Mouse (Mus musculus) adrenal gland, postnatal 4 days (tissue): ENCODE results near the gene Grk2. TPM values are rescaled to one million over a fixed set of nuclear protein-coding genes. Genes with fewer than 3 reads are reported as not detected.
"Not testable (repeated sequence)": the region's sequence is repeated elsewhere in the genome, so short reads cannot be mapped to it uniquely, and the experiment has no call there.

Source experiments
- DNase-seq, 2 experiments: peaks; one replicate each; pipeline ENCODE4 v3.0.0; 2021 to 2022; ENCODE audit warnings: low spot score in 2 of 2, mixed read lengths in 2 of 2
- total RNA-seq, 2 experiments: library from RNA; stranded (reverse); gene quantifications; 2 replicates each; pipeline ENCODE4 v1.2.3; 2021

The Grk2 gene
- total RNA-seq, 2 experiments from 2014 or later = 54.6 to 57.8 TPM

DNA sequence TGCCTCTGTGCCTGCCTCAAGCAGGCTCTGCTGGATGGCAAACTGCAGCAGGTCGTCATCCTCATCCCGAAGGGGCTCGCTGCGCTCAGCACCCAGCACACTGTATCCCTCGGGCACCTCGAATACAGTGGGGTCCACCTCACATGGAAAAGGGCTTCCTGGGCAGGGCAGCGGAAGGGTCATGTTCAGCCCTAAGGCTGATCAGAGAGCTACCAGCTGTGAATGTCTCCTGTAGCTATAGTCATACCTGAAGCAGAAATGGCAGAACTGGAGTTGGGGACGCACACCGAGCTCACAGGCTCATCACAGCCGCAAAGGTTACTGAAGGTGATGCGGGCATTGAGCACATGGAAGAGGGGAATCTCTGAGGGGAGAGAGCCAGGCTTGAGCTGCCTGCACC is 35.0 kb downstream of the Grk2 start:
- DNase-seq = no peak

DNA sequence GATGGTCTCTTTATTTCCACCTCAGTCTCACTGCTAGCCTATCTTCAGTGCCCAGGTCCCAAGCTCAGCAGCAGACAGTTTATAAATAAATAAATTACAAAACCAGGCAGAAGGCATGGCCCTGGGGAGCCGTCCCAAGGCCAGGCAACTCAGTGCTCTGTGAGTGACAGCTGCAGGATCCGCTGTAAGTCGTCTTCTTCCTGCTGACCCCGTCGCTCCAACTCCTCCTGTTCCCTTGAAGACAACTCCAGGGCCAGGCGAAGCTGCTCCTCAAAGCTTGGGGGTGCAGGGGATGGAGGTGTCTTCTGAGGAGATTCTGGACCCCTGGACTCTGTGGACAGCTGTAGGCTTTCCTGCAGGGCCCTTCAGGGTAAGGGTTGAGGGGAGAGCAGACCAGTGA is 35.8 kb downstream of the Grk2 start:
- no peak for DNase-seq

DNA sequence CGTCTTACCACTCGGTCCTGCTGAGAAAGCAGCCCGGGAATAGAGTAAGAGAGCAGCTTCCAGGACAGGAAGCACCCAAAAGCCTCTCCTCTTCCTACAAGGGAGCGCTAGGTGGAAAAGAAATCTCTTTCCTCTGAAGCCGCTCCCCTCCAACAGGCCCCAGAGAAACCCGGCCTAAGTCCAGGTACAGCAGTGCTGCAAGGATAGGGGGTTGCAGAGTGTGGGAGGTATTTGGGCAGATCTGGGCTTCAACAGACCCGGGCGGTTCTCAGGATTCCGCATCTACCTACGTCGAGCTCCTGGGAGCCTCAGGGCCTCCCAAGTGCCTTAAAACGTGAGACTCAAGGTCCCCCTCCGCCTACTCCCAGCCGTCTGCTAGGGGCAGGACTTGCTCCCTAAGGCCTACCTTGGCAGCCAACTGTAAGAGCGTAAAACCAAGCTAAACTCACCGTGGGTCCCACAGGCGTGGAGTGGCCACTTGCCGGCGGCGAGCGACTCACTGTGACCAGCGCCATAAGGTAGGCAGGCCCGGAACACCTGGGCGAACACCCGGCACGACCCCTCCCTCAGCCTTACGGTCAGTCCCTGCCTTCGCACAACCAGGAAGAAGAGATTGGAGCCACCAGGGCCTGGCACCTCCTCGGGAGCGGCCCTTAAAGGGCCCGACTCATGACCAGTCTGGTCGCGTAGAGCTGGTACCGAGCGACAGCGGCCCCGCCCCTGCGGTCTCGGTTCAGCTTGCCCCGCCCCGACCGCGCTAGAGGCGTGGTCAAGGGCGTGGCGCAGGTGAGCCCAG is 37.3 kb downstream of the Grk2 start, which contains the start of gene Ssh3:
Gene Ssh3, minus strand, starts transcription at position 615 of the 796 bp plus-strand sequence.
- peak; percentile 39 to 40 for DNase-seq

DNA sequence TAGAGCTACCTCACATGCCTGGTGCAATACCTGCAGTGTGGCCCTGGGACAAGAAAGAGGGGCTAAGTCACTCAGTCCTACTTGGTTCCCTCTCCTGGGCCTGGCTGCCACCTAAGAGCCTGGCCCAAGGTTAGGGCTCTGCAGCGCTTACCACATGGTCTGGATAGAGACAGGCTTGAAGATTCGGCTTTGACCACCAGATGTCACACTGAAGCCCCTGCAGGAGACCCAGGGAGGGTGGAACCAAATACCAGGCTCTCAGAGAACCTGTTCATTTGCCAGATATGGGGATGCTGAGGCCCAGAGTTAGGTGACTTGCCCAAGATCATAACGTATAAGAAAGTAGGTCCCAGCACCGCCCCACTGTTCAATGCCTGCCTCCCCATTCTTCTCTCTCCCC is 40.1 kb downstream of the Grk2 start:
- no peak for DNase-seq

DNA sequence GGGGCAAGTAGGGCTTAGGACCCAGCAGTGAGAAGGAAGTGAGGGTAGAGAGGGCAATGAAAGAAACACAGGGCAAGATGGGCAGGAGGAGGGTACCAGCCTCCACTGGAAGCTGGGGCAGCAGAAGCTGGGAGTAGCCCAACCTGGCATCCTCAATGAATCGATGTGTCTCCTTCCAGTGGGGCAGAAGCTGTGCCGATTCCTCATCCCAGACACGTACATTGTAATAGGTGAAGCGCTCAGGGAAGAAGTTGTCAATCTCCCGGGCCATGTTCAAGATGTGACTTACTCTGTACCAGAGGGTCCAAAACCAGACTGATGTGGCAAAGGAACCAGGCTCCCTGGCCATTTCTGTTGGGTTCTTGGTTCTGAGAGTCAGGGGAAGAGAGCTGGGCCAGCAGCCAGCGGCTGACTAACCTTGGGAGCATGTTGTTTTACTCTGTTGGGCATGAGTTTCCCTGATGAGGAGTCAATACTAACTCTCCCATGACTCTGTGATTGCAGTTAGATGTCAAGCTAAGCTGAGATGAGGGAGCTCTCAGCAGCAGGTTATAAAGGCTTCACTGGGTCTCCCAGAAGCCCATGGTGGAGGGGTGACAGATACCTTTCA is 41.7 kb downstream of the Grk2 start:
- DNase-seq = no peak

DNA sequence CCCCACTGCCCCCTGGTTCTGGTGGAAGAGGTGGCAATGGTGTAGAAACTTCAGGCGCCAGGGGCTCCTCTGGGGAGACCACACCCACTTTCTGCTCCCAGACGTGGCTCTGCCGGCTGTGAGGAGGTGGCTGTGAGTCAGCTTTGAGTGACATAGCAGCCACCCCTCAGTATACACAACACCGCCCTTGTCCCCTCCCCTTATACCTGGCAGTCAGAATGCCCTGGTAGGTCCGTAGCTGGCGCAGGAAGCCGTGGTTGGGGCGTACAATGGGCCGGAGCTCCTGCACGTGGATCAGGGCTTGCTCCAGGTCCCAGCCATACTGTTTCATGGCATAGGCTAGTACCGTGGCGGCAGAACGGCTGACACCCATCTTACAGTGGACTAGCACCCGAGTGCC is 42.3 kb downstream of the Grk2 start:
- DNase-seq = no peak

DNA sequence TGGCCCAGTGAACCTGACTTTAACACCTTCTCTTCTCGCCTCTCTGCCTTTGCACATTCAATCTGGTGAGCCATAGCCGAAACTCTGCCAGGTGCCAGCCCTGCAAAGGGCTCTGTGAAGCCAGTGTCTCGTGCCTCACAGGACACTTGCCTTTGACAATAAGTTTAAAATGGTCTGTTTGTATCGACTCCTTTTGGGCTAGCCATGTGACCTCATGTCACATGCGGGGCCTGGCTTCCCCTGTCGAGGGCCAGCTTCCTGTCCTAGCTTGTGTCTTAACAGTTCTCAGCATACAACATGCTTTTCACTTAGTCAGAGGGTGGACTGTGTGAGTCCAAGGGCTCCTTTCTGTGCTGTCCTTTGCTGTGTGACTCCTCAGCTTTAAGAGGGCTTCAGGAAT is 43.3 kb downstream of the Grk2 start:
- DNase-seq = no peak

DNA sequence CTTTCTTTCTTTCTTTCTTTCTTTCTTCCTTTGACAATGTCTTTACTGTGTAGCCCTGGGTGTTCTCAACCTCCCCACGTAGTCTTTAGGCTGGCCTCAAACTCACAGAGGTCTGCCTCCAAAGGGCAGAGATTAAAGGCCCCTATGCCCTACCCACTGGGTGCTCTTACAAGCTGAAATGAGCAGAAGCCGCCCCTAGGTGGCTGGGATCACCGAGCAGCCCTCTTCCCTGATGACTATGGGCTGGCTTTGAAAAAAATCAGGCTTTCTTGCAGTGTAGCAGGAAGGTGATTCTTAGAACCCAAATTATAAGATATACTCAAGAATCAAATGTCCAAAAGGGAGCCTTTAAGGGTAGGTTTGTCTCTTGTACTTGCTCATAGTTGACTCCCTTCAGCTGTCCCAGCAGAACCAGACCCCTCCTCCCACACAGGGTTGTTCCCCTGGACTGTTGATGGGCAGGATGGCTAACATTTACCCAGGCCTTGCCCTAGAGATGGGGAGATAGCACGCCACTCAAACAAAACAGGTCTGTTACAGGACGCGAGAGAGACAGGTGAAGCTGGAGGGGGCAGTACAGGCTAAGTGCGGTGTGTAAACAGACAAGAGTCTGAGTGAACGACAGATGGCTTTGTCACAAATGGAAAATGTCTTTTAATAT is 44.9 kb downstream of the Grk2 start:
- DNase-seq = no peak

DNA sequence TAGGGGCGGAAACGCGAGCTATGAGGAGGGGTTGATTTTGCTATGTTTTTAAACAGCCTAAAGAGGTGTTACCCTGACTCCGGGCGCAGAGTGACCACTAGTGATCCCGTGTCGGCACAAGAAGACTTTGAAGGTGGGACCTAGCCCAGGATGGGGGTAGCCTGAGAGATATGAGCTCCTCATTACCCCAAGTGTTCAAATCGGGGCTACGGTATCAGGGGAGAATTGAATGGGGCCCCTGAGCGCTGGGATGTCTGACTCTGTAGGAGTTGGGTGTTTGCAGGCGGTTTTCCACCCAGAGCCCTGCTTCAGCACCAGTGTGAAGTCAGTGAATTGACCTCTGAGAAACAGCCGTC is 48.1 kb downstream of the Grk2 start:
- DNase-seq = no peak

DNA sequence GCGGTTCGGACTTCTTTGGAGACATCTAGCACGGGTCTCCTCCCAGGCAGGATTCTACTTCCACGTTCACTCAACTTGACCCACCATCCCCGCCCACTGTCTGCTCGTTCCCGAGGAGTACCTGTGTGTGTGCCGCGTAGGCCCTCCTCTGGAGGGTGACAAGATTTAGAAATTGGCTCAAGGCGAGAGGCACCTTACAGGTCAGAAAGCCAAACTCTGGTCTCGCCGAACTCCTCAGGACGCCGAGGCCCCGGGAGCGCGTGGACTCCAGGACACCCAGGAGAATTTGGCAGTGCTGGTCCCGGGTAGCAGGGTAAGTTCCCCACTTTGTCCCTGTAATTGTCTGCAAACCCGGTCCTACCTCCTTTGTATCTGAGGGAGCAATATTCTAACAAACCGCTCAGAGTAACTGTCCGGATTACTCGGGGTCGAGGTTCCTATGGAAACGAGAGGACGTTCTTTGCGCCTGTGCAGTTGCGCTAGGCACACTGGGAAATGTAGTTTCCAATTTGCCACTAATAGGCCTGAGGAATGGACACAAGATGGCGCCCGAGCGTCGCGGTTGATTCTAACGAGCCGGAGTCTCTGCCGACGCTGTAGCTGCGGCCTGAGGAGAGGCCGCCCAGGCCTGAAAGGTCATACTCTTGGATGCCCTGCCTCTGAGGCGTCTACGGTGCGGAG is 48.7 kb downstream of the Grk2 start:
- DNase-seq = peak; percentile 67 to 86

DNA sequence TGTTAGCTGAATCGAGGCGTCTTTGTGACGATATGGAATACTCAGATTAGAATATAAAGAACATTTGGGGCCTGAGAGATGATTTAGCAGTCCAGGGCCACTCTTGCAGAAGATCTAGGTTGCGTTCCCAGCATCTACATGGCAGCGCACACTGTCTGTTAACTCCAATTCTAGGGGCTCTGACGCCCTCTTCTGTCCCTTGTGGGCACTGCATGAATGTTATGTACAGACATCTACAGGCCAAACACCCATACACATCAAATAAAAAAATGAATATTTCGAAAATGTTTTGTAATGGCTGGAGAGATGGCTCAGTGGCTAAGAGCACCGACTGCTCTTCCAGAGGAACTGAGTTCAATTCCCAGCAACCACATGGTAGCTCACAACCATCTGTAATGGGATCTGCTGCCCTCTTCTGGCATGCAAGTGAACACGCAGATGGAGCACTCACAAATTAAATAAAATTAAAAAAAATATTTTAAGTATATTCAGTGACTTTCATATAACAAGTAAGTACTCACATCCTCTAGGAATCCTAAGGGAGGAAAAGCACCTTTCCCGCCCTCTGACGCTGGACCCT is 50.3 kb downstream of the Grk2 start:
- DNase-seq = no peak

DNA sequence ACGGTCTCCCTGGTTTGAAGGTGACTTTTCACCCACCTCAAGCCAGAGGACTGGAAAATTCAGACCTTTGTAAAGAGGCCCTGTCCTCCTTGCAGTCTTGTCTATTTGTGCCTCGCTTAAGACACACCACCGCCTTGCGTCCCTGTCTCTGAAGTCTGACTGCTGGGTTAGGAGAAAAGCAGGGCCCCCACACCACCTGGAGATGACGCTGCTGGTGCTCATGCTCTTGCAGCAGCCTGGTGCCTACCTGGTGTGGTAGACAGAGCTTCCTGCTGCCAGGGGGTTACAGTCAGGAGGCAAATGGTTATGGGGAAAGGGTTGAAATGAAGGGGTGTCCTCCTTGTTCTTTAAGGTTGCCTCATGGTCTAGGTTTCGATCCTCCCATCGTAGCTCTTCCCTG is 51.8 kb downstream of the Grk2 start:
- no peak for DNase-seq

DNA sequence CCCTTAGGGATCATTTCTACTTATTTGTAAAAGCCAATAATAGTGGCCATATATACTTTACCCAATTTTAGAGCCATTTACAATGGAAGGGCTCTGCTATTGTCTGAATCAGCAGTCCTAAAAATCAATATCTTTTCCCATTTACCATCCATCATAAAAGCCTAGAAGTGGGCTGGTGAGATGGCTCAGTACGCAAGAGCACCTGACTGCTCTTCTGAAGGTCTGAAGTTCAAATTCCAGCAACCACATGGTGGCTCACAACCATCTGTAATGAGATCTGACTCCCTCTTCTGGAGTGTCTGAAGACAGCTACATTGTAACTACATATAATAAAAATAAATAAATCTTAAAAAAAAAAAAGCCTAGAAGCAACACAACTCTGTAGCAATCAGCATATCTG is 57.3 kb downstream of the Grk2 start:
- not testable (repeated sequence) for DNase-seq

DNA sequence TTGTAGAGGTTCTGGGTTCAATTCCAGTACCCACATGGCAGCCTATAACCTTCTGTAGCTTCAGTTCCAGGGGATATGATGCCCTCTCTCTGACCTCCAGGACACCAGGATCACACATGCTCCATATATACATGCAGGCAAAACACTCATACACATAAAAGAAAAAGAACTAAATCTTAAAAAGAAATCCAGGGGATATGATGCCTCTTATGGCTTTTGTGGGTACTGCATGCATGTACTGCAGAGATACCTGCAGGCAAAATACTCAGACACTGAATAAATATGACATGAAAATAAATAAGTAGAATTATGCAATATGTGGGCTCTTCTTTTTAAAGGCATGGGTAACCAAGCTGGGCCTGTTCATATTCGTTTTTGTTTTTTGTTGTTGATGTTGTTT is 59.0 kb downstream of the Grk2 start:
- DNase-seq = no peak

DNA sequence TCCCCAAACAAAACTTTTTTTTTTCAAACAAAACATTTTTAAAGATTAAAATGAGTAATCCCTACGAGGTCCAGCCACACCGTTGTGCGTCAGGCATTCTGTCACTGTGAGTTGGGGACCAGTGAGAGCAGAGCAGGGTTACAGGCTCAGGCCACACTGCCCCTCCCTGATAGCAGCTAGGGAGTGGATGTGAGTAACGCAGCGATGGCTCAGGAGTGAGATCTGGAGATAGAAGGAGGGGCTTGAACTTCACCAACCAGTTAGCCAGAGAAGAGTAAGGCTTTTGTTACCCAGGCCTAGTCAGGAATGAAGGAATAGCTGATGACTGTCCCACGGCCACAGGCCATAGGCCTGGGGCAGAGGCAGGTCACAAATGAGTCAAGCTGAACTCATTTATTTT is 61.2 kb downstream of the Grk2 start:
- no peak for DNase-seq

DNA sequence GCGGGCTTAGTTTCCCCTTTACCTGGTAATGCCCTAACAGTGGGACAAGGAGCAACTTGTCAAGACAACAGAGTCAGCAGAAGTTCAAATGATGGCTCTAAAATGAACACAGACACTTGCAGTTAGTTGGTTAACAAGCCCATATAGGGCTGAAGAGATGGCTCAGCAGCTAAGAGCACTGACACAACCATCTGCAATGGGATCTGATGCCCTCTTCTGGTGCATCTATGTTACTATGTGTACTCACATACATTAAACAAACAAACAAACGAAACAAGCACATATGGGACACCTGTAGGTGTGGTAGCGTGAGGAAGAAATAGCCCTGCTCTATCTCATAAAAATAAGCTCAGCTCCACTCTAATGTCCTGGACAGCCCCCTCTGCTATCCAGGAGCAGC is 63.6 kb downstream of the Grk2 start:
- no peak for DNase-seq

DNA sequence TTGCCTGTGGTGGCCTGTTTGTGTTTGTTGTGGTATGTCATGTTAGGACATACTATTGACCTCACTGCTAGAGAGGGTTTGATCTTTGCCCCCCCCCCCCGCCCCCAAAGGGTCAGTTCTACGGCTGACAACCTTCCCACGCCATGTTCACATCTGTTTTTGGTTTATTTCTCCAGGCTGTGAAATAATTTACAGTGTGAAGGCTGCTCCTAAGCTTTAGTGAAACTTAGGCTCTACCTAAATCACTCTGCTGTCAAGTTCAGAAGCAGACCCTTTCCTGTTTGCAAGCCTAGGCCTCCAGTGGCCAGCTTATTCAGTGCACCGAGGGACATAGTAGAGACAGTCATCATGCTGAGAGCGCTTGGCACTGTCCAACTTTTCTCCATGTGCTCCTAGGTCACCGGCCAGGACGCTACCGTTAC is 65.8 kb downstream of the Grk2 start:
- DNase-seq = no peak
